Mouse (Mus musculus) gastrocnemius, postnatal 36 days (tissue): ENCODE measurements around the gene Ccdc137. TPM values are rescaled to one million over a fixed set of nuclear protein-coding genes. Genes with fewer than 3 reads are reported as not detected.

Experiments used
- DNase-seq, 2 experiments: peaks; one replicate each; pipeline ENCODE4 v3.0.0; 2022
- intact Hi-C: fragments of 180-260 bp; cut with DNase I; formaldehyde crosslinking; loops from one replicate; pipeline ENCODE4 v1.15.1; 2025
- total RNA-seq, 2 experiments: library from RNA; stranded (reverse); gene quantifications; 2 replicates each; pipeline ENCODE4 v1.2.3; 2021

The Ccdc137 gene
- total RNA-seq, 2 experiments from 2014 or later = 4.1 to 6.2 TPM

GRCm38 (mm10) chr11:120457370-120457769, 545 bp upstream of the Ccdc137 start:
- DNase-seq = no peak
- intact Hi-C loops = no loop called here

DNA sequence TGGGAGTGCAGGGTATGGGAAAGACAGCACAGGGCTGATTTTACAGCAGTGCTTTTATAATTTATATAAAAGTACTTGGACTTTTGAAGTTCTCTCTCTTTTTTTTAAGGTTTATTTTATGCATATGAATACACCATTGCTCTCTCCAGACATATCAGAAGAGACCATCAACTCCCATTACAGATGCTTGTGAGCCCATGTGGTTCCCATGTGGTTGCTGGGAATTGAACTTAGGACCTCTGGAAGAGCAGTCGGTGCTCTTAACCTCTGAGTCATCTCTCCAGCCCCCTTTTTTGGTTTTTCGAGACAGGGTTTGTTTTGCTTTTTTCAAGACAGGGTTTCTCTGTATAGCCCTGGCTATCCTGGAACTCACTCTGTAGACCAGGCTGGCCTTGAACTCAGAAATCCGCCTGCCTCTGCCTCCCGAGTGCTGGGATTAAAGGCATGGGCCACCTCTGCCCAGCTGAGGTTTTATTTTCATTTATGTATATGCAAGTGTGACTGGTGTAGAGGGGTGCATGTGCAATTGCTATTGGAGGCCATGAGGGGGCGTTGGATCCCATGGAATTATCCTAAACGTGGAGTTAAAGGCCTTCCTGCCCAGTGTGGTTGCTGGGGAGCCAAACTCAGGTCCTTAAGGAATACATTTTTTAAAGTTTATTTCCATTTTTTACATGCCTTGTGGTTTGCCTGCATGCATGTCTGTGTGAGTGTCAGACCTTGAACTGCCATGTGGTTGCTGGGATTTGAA, 1.1 kb downstream of the Ccdc137 start:
- intact Hi-C loops = no loop called here
- no peak for DNase-seq

DNA sequence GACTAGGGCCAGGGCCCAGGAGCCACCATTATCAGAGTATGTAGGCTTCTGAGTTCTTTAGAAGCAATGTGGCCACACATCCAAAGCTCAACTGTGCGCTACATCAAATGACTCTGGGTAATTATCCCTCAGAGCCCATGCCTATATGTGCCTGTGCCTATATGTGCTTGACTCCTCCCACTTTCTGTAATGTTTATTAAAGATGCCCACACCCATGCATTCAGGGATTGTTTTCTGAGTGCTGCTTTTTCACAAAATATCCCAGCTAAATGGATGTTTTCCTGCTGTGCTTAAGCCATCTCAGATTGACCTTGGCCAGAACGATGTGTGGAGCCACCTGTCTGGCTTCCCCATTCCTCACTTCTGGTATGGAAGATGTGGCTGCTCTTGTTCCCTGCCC, 5.6 kb downstream of the Ccdc137 start:
- intact Hi-C loops = no loop called here
- no peak for DNase-seq

DNA sequence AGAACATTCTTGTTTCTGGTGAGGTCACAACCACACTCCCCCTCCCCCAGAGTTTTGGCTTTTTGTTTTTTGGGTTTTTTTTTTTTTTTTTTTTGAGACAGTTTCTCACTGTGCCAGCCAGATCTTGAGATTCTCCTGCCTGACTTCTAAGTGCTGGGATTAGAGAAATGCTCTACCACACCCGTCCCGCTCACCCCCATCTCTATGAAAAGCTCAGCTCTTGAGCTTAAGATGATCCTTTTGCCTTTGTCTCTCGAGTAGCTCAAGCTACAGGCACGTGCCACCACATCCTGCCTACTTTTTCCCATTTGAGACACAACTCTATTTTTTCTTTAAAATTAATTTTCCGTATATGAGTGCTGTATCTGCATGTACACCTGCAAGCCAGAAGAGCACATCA, 6.5 kb downstream of the Ccdc137 start:
- intact Hi-C loops = no loop called here
- DNase-seq = no peak

DNA sequence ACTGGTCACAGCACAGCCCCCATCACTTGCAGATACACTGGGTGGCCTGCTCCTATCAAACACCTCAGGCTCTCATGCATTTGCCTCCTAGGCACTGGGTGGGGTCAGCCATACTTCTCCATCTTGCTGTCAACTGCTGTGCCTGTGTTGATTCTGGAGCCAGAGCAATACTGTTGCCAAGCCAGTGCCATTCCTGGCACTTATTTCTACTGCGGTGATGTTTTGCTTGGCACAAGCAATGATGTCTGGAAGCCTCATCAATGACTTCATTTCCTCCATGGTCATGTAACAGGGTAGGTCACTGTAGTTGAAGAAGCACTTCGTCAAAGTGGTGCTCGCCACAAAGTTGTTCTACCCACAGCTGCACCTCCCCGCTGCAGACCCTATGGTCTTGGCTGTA, 7.6 kb downstream of the Ccdc137 start:
- intact Hi-C loops = no loop called here
- no peak for DNase-seq

- intact Hi-C loops = no loop called here
- DNase-seq = peak; percentile 84 to 90
Measured at GRCm38 (mm10) chr11:120467051-120467735, 9.3 kb downstream of the Ccdc137 start, which contains the start of gene Arl16. Gene Arl16, minus strand, starts transcription at chr11:120467607.

DNA sequence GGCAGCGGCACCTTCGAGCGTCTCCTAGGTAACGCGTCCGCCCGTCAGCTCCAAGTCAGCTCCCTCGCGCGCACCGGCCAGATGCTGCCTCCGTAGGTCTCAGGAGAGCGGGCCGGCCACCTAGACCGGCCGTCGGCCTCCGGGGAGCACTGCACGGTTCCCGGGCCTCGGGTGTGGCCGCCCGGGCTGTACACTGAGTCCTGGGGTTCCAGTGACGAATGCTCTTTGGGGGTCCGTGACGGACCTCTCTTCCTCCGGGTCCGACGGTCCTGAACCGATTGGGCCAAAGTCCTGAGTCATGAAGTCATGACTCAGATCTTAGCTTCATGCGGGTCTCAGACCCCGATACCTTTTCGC, 9.8 kb downstream of the Ccdc137 start:
- intact Hi-C loops = no loop called here
- no peak for DNase-seq

- DNase-seq = no peak
- intact Hi-C loops = no loop called here
Measured at GRCm38 (mm10) chr11:120472052-120472451, 14.1 kb downstream of the Ccdc137 start.

- intact Hi-C loops = no loop called here
- DNase-seq = no peak
Measured at GRCm38 (mm10) chr11:120483448-120483934, 25.6 kb downstream of the Ccdc137 start.

DNA sequence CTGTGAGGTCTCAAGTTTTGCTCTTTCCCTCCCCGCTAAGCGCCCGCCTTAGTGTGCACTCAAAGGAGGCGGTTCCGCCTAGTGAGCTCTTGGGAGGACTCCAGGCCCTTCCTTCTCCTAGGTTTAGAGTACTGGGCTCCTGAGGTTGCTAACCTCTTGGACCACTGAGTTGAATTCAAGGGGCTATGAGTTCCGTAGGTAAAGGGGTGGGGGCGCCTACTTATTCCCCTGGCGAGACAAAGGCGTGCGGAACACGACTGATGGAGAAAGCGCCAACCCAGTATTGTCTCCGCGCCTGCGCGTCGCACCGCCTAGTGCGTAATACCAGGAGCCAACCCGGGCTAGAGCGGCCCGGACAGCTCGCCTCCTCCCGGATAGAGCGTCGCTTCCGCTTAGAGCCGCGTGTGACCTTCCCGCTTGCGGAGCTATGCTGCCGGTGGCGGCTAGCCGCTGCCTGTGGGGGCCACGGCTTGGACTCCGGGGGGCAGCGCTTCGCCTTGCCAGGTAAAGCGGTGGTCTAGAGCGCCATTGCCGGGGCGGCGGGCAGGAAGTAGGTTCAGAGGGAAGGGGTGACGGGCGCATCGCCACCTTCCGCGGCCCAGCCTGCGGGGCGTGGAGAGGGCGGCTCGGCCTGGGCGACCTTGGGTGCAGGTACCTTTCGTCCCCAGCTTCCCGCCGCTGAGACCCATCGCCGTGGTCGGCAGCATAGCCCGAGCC, 26.5 kb downstream of the Ccdc137 start, which contains the start of gene Mrpl12:
TSS of gene Mrpl12 (plus strand) at position 349 of the 717 bp plus-strand sequence.
- intact Hi-C loops = no loop called here
- peak; percentile 83 to 85 for DNase-seq

DNA sequence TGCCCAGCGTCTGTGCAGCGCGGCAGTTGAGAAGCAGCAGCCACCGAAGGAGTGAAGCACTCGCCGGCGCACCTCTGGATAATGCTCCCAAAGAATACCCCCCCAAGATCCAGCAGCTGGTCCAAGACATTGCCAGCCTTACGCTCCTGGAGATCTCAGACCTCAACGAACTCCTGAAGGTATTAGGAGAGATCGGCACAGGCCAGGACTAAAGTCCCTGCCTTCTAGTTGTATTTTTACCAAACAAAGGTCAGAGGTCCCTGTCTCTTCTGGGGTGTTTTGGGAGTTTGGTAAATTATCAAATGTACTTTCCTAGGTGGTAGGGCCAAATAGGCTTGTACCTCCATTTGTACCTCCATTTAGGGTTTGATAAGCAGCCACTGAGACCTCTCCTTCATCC, 27.3 kb downstream of the Ccdc137 start:
- DNase-seq = no peak
- intact Hi-C loops = no loop called here

DNA sequence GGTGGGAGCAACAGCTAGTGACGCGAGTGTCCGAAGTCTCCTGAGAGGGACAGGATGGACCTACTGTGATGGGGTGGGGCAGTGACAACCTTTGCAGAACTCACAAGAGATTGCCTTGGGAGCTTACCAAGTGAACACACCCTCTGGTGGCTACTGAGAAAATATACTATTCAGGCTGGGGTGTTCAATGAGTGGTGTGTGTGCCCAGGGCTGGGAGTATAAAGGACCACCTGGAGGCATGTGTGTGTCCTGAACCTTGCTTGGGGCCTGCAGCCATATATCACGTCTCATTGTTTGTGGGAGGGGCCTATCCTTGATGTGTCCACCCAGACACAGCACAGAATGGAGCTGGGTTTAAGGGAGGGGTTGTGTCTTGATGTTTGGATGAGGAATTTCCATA, 30.6 kb downstream of the Ccdc137 start:
- no peak for DNase-seq
- intact Hi-C loops = no loop called here

- peak in 1 of 2 experiments; percentile 36 for DNase-seq
- intact Hi-C loops = no loop called here
Measured at GRCm38 (mm10) chr11:120489054-120489761, 31.3 kb downstream of the Ccdc137 start.

GRCm38 (mm10) chr11:120490291-120491046, 32.6 kb downstream of the Ccdc137 start:
- DNase-seq = no peak
- intact Hi-C loops = loop anchor here (5.0 to 10.0 kb wide), 2 partner anchors 122 to 294 kb away; partner anchors contain the start of genes Gps1 and Rfng

GRCm38 (mm10) chr11:120491317-120492023, 33.6 kb downstream of the Ccdc137 start, which contains the start of gene Slc25a10:
Gene Slc25a10, plus strand, starts transcription at chr11:120491840.
- peak; percentile 82 to 86 for DNase-seq
- intact Hi-C loops = loop anchor here (5.0 to 10.0 kb wide), 2 partner anchors 121 to 293 kb away; partner anchors contain the start of genes Gps1 and Rfng

DNA sequence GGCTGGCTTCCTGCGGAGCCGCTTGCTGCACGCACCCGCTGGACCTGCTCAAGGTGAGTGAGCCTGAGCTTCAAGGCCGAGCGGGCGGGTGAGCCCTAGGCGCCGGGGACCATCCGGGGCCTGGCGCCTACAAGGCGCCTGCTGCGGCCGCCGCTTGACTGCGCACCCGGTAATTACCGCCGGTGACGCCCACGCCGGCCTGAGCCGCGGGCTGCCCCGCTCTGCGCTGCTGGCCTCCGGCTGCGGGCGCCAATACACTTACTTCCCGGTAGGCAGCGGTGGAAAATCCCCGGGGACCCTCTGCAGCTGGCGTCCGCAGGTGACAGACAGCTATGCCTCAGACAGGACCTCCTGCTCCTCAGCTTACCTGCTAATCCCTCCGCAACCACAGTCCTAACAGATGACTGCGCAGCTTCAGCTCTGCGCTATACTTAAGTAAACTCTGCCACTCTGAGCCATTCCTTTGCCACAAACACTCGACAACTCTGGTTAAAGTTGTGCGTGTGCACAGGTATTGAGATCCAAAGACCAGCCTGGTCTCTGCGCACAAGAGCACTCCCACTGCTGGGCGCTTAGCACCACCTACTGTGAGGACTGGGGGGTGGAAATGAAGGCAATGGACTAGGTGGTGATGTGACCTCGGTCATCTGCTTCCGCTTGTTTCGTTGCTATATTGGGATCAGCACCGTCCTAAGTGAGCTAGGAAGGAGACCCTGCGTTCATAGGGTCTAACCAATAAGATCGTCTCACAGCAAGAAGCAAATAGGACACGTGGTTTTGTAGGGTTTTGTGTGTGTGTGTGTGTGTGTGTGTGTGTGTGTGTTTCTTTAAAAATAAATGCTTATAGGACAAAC, 34.3 kb downstream of the Ccdc137 start:
- no peak for DNase-seq
- intact Hi-C loops = loop anchor here (5.0 to 10.0 kb wide), 2 partner anchors 120 to 293 kb away; partner anchors contain the start of genes Gps1 and Rfng

- intact Hi-C loops = loop anchor here (5.0 to 10.0 kb wide), 2 partner anchors 119 to 292 kb away; partner anchors contain the start of genes Gps1 and Rfng
- DNase-seq = no peak
Measured at GRCm38 (mm10) chr11:120492878-120493203, 34.9 kb downstream of the Ccdc137 start.

GRCm38 (mm10) chr11:120493351-120493750, 35.4 kb downstream of the Ccdc137 start:
- intact Hi-C loops = loop anchor here (5.0 to 10.0 kb wide), 2 partner anchors 119 to 291 kb away; partner anchors contain the start of genes Gps1 and Rfng
- DNase-seq = no peak
